Mouse (Mus musculus): Measurements from ENCODE around the gene Gm14085. TPM values are rescaled to one million over a fixed set of nuclear protein-coding genes. Genes with fewer than 3 reads are reported as not detected.
A peak's percentile ranks its signal among the peaks of the same experiment; 100 is the strongest.

The Gm14085 gene
- polyA plus RNA-seq, 1 experiment = not detected

DNA sequence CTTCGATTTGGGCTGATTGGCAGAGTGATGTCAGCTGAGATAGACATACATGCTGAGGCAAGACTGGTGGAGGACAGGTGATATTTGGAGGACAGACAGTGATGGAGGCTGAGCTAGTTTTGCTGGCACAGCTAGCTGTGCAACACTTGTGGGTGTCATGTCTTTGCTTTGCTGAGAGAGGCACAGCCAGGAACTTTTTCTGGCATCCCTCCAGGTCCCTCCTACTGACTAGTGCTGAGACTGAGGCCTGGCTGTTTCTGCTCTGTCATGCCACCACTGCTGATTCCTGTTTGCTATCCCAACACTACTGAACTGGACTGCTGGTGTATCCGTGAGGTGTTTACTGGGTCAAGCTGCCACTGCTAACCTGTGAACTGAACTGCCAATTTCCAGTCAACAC, 48.6 kb downstream of the Gm14085 start:
- H3K36me3 ChIP-seq (ENCODE audit: control insufficient read depth, insufficient read depth, low read length, poor library complexity, severe bottlenecking) = no peaks in the 10 kb centered on the region
- H3K9me3 ChIP-seq (replicated peaks; ENCODE audit: control insufficient read depth, insufficient read depth, low read length, poor library complexity, severe bottlenecking) = no peaks in the 10 kb centered on the region
- H3K9ac ChIP-seq (ENCODE audit: low read depth, poor library complexity, severe bottlenecking) = no peak overlapping the region
- no peak overlapping the region for H3K4me3 ChIP-seq (ENCODE audit: low read depth, low read length)
- H3K27ac ChIP-seq (ENCODE audit: insufficient read depth, low read length) = no peak overlapping the region
- no peaks in the 10 kb centered on the region for H3K4me1 ChIP-seq (ENCODE audit: control insufficient read depth, insufficient read depth, low read length)
- TF ChIP-seq CTCF (IDR thresholded peaks at IDR 0.05; ENCODE audit: low read depth, low read length) (no peak), EP300 (IDR thresholded peaks at IDR 0.05; ENCODE audit: insufficient read depth, low read depth, low read length) (no peak), POLR2A (IDR thresholded peaks at IDR 0.05; ENCODE audit: insufficient read depth, low read length) (no peak)
- no peaks in the 10 kb centered on the region for H3K27me3 ChIP-seq (ENCODE audit: control insufficient read depth, insufficient read depth, low read length, poor library complexity, severe bottlenecking)

DNA sequence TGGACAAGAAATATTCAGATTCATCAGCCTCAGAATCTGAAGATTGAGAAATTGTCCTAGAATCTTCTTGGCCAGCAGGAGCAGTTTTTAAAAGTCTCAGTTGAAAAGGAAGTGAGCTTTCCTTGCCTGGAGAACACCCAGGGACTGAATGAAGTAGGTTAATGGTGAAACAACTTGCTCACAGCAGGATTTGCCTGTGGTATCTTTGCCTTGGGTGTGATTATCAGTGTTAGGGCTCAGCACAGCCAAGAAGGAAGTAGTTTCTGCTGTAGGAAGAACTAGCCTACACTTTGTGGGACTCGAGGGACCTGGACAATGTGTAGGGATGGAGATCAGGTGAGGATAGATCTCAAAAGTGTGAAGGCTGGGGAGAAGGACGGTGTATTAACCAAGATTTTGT, 49.9 kb downstream of the Gm14085 start:
- Histone ChIP-seq H3K27ac (ENCODE audit: insufficient read depth, low read length) (no peak overlapping the region), H3K27me3 (ENCODE audit: control insufficient read depth, insufficient read depth, low read length, poor library complexity, severe bottlenecking) (no peaks in the 10 kb centered on the region), H3K4me3 (ENCODE audit: low read depth, low read length) (no peak overlapping the region), H3K4me1 (ENCODE audit: control insufficient read depth, insufficient read depth, low read length) (no peaks in the 10 kb centered on the region), H3K9ac (ENCODE audit: low read depth, poor library complexity, severe bottlenecking) (no peak overlapping the region), H3K9me3 (replicated peaks; ENCODE audit: control insufficient read depth, insufficient read depth, low read length, poor library complexity, severe bottlenecking) (no peaks in the 10 kb centered on the region), H3K36me3 (ENCODE audit: control insufficient read depth, insufficient read depth, low read length, poor library complexity, severe bottlenecking) (no peaks in the 10 kb centered on the region)
- TF ChIP-seq POLR2A (IDR thresholded peaks at IDR 0.05; ENCODE audit: insufficient read depth, low read length) (no peak), CTCF (IDR thresholded peaks at IDR 0.05; ENCODE audit: low read depth, low read length) (no peak), EP300 (IDR thresholded peaks at IDR 0.05; ENCODE audit: insufficient read depth, low read depth, low read length) (no peak)

DNA sequence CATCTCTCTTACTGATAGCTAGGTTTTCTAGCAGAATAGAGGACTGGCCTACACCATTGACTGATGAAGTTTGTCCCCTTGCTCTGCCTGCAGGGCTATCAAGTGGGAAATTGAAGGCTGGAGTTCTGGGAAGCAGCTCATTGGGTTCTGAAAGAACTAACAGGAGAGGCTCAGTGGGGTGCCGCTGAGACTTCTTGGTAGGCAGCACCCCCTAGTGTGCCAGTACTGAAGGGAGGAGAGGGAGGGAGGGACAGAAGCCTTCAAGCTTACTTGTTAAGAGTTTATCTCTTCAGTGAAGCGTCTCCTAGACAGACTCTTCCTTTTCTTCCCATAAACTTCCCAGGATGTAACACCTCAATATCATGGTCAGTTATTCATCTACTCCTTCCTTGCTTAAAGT, 73.6 kb downstream of the Gm14085 start:
- no peaks in the 10 kb centered on the region for H3K36me3 ChIP-seq (ENCODE audit: control insufficient read depth, insufficient read depth, low read length, poor library complexity, severe bottlenecking)
- H3K4me3 ChIP-seq (ENCODE audit: low read depth, low read length) = no peak overlapping the region
- no peak overlapping the region for H3K9ac ChIP-seq (ENCODE audit: low read depth, poor library complexity, severe bottlenecking)
- TF ChIP-seq CTCF (IDR thresholded peaks at IDR 0.05; ENCODE audit: low read depth, low read length) = peak; percentile 42
- TF ChIP-seq POLR2A (IDR thresholded peaks at IDR 0.05; ENCODE audit: insufficient read depth, low read length) = no peak
- no peak for TF ChIP-seq EP300 (IDR thresholded peaks at IDR 0.05; ENCODE audit: insufficient read depth, low read depth, low read length)
- H3K4me1 ChIP-seq (ENCODE audit: control insufficient read depth, insufficient read depth, low read length) = no peaks in the 10 kb centered on the region
- no peaks in the 10 kb centered on the region for H3K9me3 ChIP-seq (replicated peaks; ENCODE audit: control insufficient read depth, insufficient read depth, low read length, poor library complexity, severe bottlenecking)
- no peaks in the 10 kb centered on the region for H3K27me3 ChIP-seq (ENCODE audit: control insufficient read depth, insufficient read depth, low read length, poor library complexity, severe bottlenecking)
- H3K27ac ChIP-seq (ENCODE audit: insufficient read depth, low read length) = no peak overlapping the region

DNA sequence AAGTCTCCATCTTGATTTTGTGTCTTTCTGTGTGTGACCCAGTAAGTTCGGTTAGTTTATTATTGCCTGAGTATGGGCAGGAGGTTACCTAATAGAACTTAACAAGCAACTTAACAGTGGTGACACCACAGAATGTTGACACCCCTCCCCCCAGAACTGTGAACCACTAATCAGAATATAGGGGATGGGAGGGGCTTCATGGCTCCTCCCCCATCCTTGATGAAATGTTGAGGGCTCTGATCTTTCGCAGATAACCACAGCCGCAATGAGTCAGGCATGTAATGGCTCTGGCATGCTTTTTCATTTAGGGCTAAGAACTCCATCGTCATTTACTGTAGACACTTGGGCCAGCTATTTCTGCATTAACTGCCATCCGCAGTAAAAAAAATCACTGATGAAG, 76.5 kb downstream of the Gm14085 start:
- no peak for TF ChIP-seq POLR2A (IDR thresholded peaks at IDR 0.05; ENCODE audit: insufficient read depth, low read length)
- TF ChIP-seq CTCF (IDR thresholded peaks at IDR 0.05; ENCODE audit: low read depth, low read length) = no peak
- no peak for TF ChIP-seq EP300 (IDR thresholded peaks at IDR 0.05; ENCODE audit: insufficient read depth, low read depth, low read length)
- no peak overlapping the region for H3K27ac ChIP-seq (ENCODE audit: insufficient read depth, low read length)
- H3K9ac ChIP-seq (ENCODE audit: low read depth, poor library complexity, severe bottlenecking) = no peak overlapping the region
- H3K36me3 ChIP-seq (ENCODE audit: control insufficient read depth, insufficient read depth, low read length, poor library complexity, severe bottlenecking) = no peaks in the 10 kb centered on the region
- no peak overlapping the region for H3K4me3 ChIP-seq (ENCODE audit: low read depth, low read length)
- no peaks in the 10 kb centered on the region for H3K9me3 ChIP-seq (replicated peaks; ENCODE audit: control insufficient read depth, insufficient read depth, low read length, poor library complexity, severe bottlenecking)
- no peaks in the 10 kb centered on the region for H3K4me1 ChIP-seq (ENCODE audit: control insufficient read depth, insufficient read depth, low read length)
- H3K27me3 ChIP-seq (ENCODE audit: control insufficient read depth, insufficient read depth, low read length, poor library complexity, severe bottlenecking) = no peaks in the 10 kb centered on the region

GRCm38 (mm10) chr2:122562251-122562650, 77.5 kb downstream of the Gm14085 start:
- H3K27me3 ChIP-seq (ENCODE audit: control insufficient read depth, insufficient read depth, low read length, poor library complexity, severe bottlenecking) = no peaks in the 10 kb centered on the region
- H3K4me3 ChIP-seq (ENCODE audit: low read depth, low read length) = no peak overlapping the region
- no peaks in the 10 kb centered on the region for H3K36me3 ChIP-seq (ENCODE audit: control insufficient read depth, insufficient read depth, low read length, poor library complexity, severe bottlenecking)
- TF ChIP-seq POLR2A (IDR thresholded peaks at IDR 0.05; ENCODE audit: insufficient read depth, low read length) (no peak), EP300 (IDR thresholded peaks at IDR 0.05; ENCODE audit: insufficient read depth, low read depth, low read length) (no peak), CTCF (IDR thresholded peaks at IDR 0.05; ENCODE audit: low read depth, low read length) (no peak)
- H3K9ac ChIP-seq (ENCODE audit: low read depth, poor library complexity, severe bottlenecking) = no peak overlapping the region
- no peak overlapping the region for H3K27ac ChIP-seq (ENCODE audit: insufficient read depth, low read length)
- no peaks in the 10 kb centered on the region for H3K4me1 ChIP-seq (ENCODE audit: control insufficient read depth, insufficient read depth, low read length)
- H3K9me3 ChIP-seq (replicated peaks; ENCODE audit: control insufficient read depth, insufficient read depth, low read length, poor library complexity, severe bottlenecking) = no peaks in the 10 kb centered on the region

DNA sequence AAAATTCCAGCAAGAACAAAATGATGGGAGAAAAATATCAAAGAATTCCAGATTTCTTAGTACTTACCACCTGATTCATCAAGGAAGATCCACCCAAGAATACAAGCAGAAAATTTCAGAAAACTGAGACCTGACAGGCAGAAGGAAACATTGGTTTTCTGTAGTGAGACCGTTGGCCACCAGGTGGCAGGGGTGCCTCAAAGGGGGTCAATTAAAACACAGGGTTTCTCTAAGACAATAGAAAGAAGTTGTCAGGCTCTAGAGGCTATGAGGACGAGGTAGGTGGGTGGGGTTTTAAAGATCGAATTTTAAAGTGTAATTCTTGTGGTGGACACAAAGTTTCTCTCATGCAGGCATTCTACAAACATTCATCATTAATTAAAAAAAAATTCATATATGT, 84.7 kb downstream of the Gm14085 start:
- H3K9ac ChIP-seq (ENCODE audit: low read depth, poor library complexity, severe bottlenecking) = no peak overlapping the region
- H3K4me1 ChIP-seq (ENCODE audit: control insufficient read depth, insufficient read depth, low read length) = no peaks in the 10 kb centered on the region
- H3K27ac ChIP-seq (ENCODE audit: insufficient read depth, low read length) = no peak overlapping the region
- no peaks in the 10 kb centered on the region for H3K36me3 ChIP-seq (ENCODE audit: control insufficient read depth, insufficient read depth, low read length, poor library complexity, severe bottlenecking)
- no peak for TF ChIP-seq POLR2A (IDR thresholded peaks at IDR 0.05; ENCODE audit: insufficient read depth, low read length)
- no peak for TF ChIP-seq EP300 (IDR thresholded peaks at IDR 0.05; ENCODE audit: insufficient read depth, low read depth, low read length)
- peak; percentile 42 for TF ChIP-seq CTCF (IDR thresholded peaks at IDR 0.05; ENCODE audit: low read depth, low read length)
- 0 out of 2 replicates have a peak, but pooled peaks cover 2% of the 10 kb centered on the region for H3K9me3 ChIP-seq (replicated peaks; ENCODE audit: control insufficient read depth, insufficient read depth, low read length, poor library complexity, severe bottlenecking)
- no peak overlapping the region for H3K4me3 ChIP-seq (ENCODE audit: low read depth, low read length)
- no peaks in the 10 kb centered on the region for H3K27me3 ChIP-seq (ENCODE audit: control insufficient read depth, insufficient read depth, low read length, poor library complexity, severe bottlenecking)

All from ES-Bruce4 (cell line).